ENCODE assay signal across 8 mouse cellular contexts in genomic region chr4:134702981-134703834, GRCm38 (mm10). TPM values are rescaled to one million over a fixed set of nuclear protein-coding genes. Genes with fewer than 3 reads are reported as not detected.
DNase-seq lines count a peak whose midpoint lies in the region; ATAC-seq and TF ChIP-seq lines count a peak whose summit lies in the region.

No protein-coding gene starts in this region.

- H3K4me3 ChIP-seq in C2C12 (ENCODE audit: insufficient read depth, poor library complexity, severe bottlenecking) (peak overlapping the region; percentile 37), macrophage (ENCODE audit: inconsistent target) (peak overlapping the region; percentile 69)
- peak overlapping the region; percentile 66 for H3K4me3 ChIP-seq in embryonic facial prominence, embryonic 15.5 days (replicated peaks)
- H3K4me3 ChIP-seq in heart, embryonic 15.5 days: peak overlapping the region; percentile 74

- H3K79me2 ChIP-seq in C2C12 (ENCODE audit: control insufficient read depth, insufficient read depth) (no peaks in the 10 kb centered on the region), macrophage (ENCODE audit: inconsistent target) (peaks cover 52% of the 10 kb centered on the region)

- H3K9ac ChIP-seq in embryonic facial prominence, embryonic 15.5 days: peak overlapping the region; percentile 51
- peak overlapping the region; percentile 68 for H3K9ac ChIP-seq in heart, embryonic 15.5 days

- H3K27me3 ChIP-seq in C2C12 (ENCODE audit: control insufficient read depth, insufficient read depth, insufficient read length): no peaks in the 10 kb centered on the region
- H3K27me3 ChIP-seq in embryonic facial prominence, embryonic 15.5 days: peaks cover 7% of the 10 kb centered on the region
- H3K27me3 ChIP-seq in heart, embryonic 15.5 days: no peaks in the 10 kb centered on the region

- under 1% methylated on average over 90 of the region's 90 CpGs for WGBS in embryonic facial prominence, embryonic 15.5 days
- WGBS in heart, embryonic 15.5 days: 2% methylated on average over 81 of the region's 90 CpGs
- under 1% methylated on average over 89 of the region's 90 CpGs for WGBS in macrophage (ENCODE audit: missing documents)

- peak; percentile 2; the same call in 1 of the 2 replicates for ATAC-seq in embryonic facial prominence, embryonic 15.5 days (ENCODE audit: insufficient number of reproducible peaks, low FRiP score, low TSS enrichment, low read depth)
- ATAC-seq in heart, embryonic 15.5 days (replicated peaks; ENCODE audit: insufficient number of reproducible peaks, insufficient read depth, low FRiP score, low read depth): peak; percentile 7; the same call in 1 of the 2 replicates

- intact Hi-C loops in left cerebral cortex, postnatal 25 days (cut with DNase I): loop anchor here (2.0 to 5.0 kb wide), 3 partner anchors 71 to 160 kb away; partner anchors contain the start of gene Selenon

- no peaks in the 10 kb centered on the region for H3K79me3 ChIP-seq in C2C12 (ENCODE audit: low read depth)

- H3K9me3 ChIP-seq in embryonic facial prominence, embryonic 15.5 days (replicated peaks): no peaks in the 10 kb centered on the region
- no peaks in the 10 kb centered on the region for H3K9me3 ChIP-seq in heart, embryonic 15.5 days (replicated peaks)

- DNase-seq in adrenal gland, adult 18-20 months (ENCODE audit: low spot score in 2 of 2): peak; percentile 61 to 64
- peak; percentile 51 to 68 for DNase-seq in kidney, postnatal 25 days
- DNase-seq in spleen, postnatal 10 days (ENCODE audit: low spot score in 2 of 2): peak; percentile 54
- DNase-seq in left cerebral cortex, postnatal 25 days (ENCODE audit: low spot score in 2 of 2): no peak

- H3K36me3 ChIP-seq in C2C12 (ENCODE audit: control insufficient read depth, insufficient read depth) (no peaks in the 10 kb centered on the region), macrophage (ENCODE audit: inconsistent target) (peaks cover 23% of the 10 kb centered on the region)
- no peaks in the 10 kb centered on the region for H3K36me3 ChIP-seq in embryonic facial prominence, embryonic 15.5 days
- H3K36me3 ChIP-seq in heart, embryonic 15.5 days: no peaks in the 10 kb centered on the region

- peak overlapping the region; percentile 28; the same call in 1 of the 2 replicates for H3K27ac ChIP-seq in embryonic facial prominence, embryonic 15.5 days (replicated peaks)
- peak overlapping the region; percentile 56 for H3K27ac ChIP-seq in heart, embryonic 15.5 days
- peak overlapping the region; percentile 73 for H3K27ac ChIP-seq in macrophage

- TF ChIP-seq CTCF in C2C12 (IDR thresholded peaks at IDR 0.05; ENCODE audit: control insufficient read depth, insufficient read depth, insufficient read length): no peak

- H3K4me1 ChIP-seq in embryonic facial prominence, embryonic 15.5 days: peaks cover 34% of the 10 kb centered on the region
- H3K4me1 ChIP-seq in heart, embryonic 15.5 days (replicated peaks): peaks cover 32% of the 10 kb centered on the region

- peak overlapping the region; percentile 89 for H3ac ChIP-seq in C2C12 (ENCODE audit: control insufficient read depth, insufficient read length, low read depth)

- peak overlapping the region; percentile 92 for H3K4me2 ChIP-seq in embryonic facial prominence, embryonic 15.5 days (replicated peaks)
- peak overlapping the region; percentile 99 for H3K4me2 ChIP-seq in heart, embryonic 15.5 days

TF ChIP-seq in C2C12, 6 proteins besides CTCF, POLR2A, EP300 and RAD21:
- TF ChIP-seq FOSL1 (IDR thresholded peaks at IDR 0.05; ENCODE audit: insufficient read depth, low read length, poor library complexity, severe bottlenecking) (no peak), MAX (IDR thresholded peaks at IDR 0.05) (peak; percentile 14), CEBPB (IDR thresholded peaks at IDR 0.05; ENCODE audit: low read depth) (no peak), MYOD1 (IDR thresholded peaks at IDR 0.05; ENCODE audit: control insufficient read depth, insufficient read length, low read depth) (no peak), USF1 (IDR thresholded peaks at IDR 0.05; ENCODE audit: low read depth) (no peak)

RNA-seq across cellular contexts. Expression of gene Man1c1, which starts 0.9 kb away (rescaled TPM):
- polyA plus RNA-seq in C2C12 (2012; fragmentation: generic; extraction: Trizol) (6.7 TPM), macrophage (2018) (82.3 to 124 TPM (median 103 TPM) in 3 replicates)
- total RNA-seq in adrenal gland, adult 18-20 months (2021): 10 to 100 TPM; 14.9 to 20.8 TPM
- polyA plus RNA-seq in embryonic facial prominence, embryonic 15.5 days (2015; fragmentation: Nextera tagmentation; extraction: Ambion mirVana): 5.0 and 5.6 TPM in 2 replicates
- 5.1 and 6.6 TPM in 2 replicates for polyA plus RNA-seq in heart, embryonic 15.5 days (2015; fragmentation: Nextera tagmentation; extraction: Ambion mirVana)
- total RNA-seq in macrophage (2018; cell fraction: chromatin; rRNA removed): 100 to 1,000 TPM in 17 of 26 experiments, 10 to 100 TPM in 9; 23.6 to 264 (median 114) TPM
- total RNA-seq in macrophage (2018; cell fraction: cytosol; rRNA removed): 100 to 1,000 TPM in 12 of 26 experiments, 10 to 100 TPM in 14; 38.4 to 182 (median 88.7) TPM
- total RNA-seq in macrophage (2018; cell fraction: nucleus; rRNA removed): 100 to 1,000 TPM in 21 of 26 experiments, 10 to 100 TPM in 5; 58.9 to 299 (median 132) TPM
- total RNA-seq in left cerebral cortex, postnatal 25 days (2021): 10 to 100 TPM; 42.3 to 42.7 TPM

Comparison
In these comparisons a context has a peak if more than half of its experiments do, and no peak if none do; other contexts are left out.
1. DNase-seq: peak in adrenal gland, adult 18-20 months (2 of 2), kidney, postnatal 25 days (2 of 2) and spleen, postnatal 10 days (2 of 2); none in left cerebral cortex, postnatal 25 days (0 of 2).
2. RNA of gene Man1c1, which starts 0.9 kb away (polyA plus RNA-seq): 82.3 to 124 TPM in macrophage; 6.7 TPM in C2C12 (single experiment), 5.0 to 5.6 TPM in embryonic facial prominence, embryonic 15.5 days and 5.1 to 6.6 TPM in heart, embryonic 15.5 days; every median in the first group is over 10 times any median in the second.
3. Peak in every context shown above with its lines, with median percentiles within 50 percentile points of each other: H3K4me3 ChIP-seq and H3K27ac ChIP-seq.